Mouse (Mus musculus) cerebellum, postnatal 10 days (tissue): ENCODE measurements around the gene Zbtb12.
"Not testable (repeated sequence)": the region's sequence is repeated elsewhere in the genome, so short reads cannot be mapped to it uniquely, and the experiment has no call there.

ENCODE experiments used
- DNase-seq, 2 experiments: peaks; one replicate each; pipeline ENCODE4 v3.0.0; 2021; ENCODE audit warnings: mixed read lengths in 2 of 2

Zbtb12 gene

DNA sequence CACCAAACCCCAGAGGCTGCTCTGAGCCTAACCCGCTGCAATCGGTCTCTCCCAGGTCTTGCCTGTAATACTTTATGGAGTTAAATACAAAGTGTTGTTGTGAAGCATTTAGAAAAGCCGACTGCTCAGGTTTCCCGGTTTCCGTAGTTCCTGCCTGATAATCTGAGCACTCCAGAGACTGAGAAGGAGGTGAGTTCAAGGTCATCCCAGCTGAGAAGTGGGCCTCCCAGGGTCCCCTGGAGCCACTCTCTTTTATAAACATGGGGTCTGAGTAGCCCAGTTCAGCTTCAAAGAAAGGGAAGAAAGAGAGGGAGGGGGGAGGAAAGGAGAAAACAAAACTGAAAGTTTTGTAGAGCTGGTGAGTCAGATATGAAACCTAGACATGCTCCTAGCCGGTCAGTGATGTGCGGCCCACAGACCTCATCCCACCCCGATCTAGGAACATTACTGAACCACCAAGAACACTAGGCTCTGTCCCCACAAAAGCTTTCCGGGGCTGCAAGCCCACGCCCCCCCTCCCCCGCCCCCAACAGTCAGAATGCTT lies at the start of gene Zbtb12:
Zbtb12 (plus strand) TSS at position 148 of the 544 bp plus-strand sequence.
- no peak for DNase-seq

DNA sequence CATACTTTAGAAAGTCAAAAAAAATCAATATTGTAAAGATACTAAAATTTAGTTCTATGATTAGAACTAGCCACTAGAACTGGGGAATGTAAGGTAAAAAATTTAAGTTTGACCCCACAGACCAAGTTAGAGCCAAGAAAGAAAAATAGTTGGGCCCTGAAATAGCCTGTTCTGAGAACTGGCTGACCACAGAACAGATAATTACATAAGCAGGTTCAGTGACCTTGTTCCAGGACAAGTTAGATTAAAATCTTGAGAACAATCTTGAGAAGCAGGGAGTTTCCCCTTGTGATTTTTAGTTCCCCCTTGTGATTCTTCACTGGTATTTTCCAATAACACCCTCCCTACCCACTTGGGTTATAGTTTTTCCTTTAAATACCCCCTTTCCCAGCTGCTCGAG lies 48.5 kb upstream of the Zbtb12 start:
- not testable (repeated sequence) for DNase-seq

DNA sequence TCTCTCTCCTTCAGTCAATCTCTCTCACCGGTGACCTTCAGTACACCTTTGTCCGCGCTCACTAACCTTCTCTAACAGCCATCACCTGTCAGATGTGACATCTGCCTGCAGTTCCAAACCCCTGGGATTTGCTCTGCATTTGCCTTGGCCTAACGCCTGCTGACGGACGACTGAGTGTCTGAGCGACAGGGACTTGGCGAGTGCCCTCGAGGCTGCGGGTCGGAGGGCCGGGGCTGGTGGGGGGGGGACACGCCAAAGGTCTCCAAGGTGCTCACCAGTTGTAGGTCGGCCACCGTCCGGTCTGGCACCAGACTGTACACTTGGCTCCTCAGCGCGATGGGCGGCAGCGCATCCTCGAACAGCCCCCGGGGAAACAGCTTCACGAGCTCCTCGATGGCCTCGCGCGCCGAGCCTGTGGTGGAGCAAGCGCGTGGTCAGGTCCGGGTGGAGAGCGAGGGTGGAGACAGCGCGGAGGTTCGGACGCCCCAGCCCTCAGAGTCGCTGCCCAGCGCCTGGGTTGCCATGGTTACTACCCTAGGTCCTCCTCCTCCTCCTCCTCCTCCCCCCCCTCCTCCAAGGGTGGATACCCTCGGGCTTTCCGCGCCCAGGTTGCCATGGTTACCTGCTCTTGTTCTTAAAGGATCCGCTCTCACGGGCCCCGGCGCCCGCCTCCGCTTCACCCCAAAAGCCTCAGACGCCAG lies 43.0 kb upstream of the Zbtb12 start:
- no peak for DNase-seq

DNA sequence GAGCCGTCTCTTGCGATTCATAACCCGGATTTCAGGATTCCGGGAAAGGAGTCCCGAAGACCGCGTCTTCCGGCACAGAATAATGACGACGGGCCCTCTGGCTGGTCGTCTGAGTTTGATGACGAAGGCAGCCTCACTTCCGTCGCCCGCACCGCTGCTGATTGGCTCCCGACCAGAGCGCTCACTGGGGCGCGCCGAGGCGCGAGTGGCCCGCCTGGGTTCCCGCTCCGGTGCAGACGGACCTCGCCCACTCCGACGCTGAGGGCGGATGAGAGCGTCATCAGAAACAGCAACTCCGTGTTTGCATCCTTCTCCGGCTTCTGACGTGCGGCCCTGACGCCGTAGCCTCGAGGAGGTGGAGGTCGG lies 42.4 kb upstream of the Zbtb12 start, which contains the start of the genes Stk19 and Dxo:
Stk19 (minus strand) TSS at position 90 of the 366 bp plus-strand sequence.
Dxo (plus strand) TSS at position 164 of the 366 bp plus-strand sequence.
- DNase-seq = peak; percentile 98 to 99

DNA sequence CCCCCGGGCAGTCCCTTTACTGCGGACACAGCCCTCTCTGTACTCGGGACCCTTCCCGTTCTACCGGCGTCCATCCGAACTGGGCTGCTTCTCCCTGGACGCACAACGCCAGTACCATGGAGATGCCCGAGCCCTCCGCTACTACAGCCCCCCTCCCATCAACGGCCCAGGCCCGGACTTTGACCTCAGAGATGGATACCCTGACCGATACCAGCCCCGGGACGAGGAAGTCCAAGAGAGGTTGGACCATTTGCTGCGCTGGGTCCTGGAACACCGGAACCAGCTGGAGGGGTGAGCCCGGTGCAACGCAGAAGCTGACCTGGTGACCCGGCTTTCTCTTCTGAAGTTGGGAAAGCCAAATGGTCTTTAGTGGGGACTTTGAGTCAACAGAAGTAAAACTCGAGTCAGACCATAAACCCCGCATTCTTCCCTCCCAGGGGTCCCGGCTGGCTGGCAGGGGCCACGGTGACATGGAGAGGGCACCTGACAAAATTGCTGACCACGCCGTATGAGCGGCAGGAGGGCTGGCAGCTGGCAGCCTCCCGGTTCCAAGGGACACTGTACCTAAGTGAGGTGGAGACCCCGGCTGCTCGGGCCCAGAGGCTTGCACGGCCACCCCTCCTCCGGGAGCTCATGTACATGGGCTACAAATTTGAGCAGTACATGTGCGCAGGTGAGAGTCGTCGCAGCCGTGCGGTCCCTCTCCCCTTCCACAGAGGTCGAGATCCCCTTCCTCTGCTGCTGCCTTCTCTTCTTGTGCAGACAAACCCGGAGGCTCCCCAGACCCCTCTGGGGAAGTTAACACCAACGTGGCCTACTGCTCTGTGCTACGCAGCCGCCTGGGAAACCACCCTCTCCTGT lies 41.6 kb upstream of the Zbtb12 start:
- peak; percentile 44 to 50 for DNase-seq

DNA sequence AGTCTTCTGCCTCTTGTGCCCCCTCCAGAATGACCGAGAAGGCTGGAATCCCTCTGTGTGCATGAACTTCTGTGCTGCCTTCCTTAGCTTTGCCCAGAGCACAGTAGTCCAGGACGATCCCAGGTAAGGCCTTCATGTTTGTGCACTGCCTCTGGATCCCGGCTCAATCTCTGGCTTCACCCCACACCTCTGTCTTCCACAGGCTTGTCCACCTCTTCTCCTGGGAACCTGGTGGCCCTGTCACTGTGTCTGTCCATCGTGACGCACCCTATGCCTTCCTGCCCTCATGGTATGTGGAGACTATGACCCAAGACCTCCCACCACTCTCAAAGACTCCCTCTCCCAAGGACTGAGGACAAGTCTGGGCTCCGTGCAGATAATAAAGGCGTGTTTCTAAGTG lies 40.5 kb upstream of the Zbtb12 start:
- no peak for DNase-seq

DNA sequence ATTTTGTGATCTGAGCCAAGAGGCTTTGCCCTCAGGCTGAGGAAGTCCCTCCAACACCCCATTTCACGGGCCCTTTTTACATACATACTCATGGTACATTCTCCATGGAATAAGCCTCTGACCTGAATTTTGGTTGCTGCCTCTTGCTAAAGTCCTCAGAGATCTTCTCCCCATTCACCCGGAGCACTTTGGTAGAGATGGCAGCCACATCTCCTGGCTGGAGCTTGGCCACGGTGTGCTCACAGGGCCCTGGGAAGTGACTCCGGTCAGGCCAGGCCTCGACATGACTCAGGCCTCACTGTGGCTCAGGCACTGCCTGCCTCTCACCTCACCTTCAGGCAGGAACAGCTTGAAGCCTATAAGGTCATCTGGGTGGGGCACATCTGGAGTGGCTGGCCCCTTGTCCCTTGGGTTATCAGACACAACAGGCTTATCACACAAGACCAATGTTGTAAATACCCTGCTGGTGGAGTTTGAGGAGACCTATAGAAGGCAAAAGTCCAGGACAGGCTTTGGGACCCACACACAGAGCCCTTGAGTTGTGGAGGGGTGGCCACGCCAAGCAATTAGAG lies 38.5 kb upstream of the Zbtb12 start:
- DNase-seq = no peak

DNA sequence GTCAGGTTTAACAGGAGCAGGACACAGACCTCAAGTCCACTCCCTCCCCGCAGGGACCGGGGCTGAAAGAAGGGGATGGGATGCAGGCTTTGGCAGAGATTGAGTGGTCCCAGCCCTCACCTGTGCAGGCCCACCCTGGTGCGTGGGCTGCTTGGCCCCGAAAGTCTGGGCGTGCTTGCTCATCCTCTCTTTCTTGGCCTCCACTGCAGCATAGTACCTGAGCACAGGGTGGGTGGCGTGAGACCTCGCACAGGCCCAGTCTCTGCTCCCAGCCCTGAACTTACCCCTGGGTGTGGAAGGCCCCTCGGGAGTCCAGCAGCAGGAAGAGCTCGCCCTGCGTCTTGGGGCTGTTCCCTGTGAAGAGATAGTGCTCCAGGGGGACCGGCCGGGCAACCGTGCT lies 34.4 kb upstream of the Zbtb12 start:
- DNase-seq = no peak

DNA sequence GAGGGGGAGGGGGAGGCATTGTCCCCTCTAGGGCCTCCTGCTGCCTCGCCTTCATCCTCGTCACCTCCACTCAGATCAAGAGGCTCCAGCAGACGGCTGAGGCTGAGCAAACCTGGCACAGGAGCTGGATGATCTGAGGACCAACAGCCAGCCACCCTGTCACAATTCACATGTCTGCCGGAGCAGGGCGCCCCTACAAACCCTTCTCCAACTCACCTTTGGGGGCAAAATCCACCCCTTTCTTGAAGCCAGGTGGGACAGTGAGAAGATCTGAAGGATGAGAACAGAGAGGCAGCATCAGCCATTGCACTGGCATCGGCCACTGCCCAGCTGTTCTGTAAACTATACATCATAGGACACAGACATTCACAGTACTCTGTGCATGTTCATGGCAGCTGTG lies 32.1 kb upstream of the Zbtb12 start:
- no peak for DNase-seq

DNA sequence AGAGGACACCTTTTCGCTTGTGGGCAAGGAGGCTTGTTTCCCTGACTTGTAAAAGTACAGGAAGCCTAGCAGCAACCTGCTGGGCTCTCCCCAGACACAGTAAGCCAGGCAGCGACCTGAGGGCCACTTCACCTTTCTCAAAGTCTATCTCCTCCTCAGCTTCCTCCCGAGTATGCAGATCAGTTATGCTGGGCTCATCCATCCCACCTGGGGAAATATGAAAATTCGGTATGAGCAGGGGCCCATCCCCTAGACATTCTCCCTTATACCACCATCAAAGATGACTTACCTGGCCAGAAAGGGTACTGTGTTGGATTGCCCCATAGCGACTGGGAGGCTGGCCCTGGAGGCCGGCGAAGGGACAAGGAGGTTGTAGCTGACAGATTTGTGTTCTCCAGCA lies 31.7 kb upstream of the Zbtb12 start:
- DNase-seq = no peak

DNA sequence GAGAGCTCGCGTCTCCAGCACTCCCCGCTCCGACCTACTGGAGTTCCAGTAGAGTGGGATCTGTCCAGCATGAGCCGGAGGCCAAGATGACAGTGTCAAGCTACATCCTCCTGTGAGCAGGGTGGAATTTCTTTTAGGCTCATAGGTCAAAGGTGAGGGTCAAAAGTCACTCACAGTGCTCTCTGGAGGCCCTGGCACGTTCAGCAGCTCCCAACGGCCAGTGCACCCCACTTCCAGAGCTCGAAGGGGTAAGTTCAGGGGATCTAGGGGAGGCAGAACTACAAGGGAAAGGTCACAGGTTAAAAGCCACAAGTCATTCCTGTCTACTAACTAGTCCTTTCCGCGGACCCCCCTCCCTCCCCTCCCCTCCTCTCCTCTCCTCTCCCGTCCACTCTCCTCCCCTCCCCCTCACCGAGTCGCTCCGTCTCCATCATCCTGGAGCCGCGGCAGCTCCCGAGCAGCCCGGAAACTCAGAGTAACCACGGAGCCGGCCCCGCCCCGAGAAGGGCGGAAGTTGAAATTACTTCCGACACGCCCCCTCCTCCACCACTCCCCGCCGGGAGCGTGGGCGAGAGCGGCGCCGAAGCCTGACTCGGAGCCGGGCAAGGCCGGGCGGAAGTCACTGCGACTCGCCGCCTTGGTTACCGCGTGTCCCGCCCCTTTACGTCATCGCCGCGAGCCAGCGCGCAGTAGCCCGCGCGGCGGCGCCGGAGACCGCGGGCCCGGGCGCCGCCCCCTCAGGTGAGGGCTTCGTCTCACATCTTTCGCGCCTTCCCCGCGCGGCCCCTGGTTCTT lies 29.4 kb upstream of the Zbtb12 start, which contains the start of the genes Skiv2l and Nelfe:
Skiv2l (minus strand) TSS at position 489 of the 795 bp plus-strand sequence.
Nelfe (plus strand) TSS at position 670 of the 795 bp plus-strand sequence.
- DNase-seq = peak; percentile 100

DNA sequence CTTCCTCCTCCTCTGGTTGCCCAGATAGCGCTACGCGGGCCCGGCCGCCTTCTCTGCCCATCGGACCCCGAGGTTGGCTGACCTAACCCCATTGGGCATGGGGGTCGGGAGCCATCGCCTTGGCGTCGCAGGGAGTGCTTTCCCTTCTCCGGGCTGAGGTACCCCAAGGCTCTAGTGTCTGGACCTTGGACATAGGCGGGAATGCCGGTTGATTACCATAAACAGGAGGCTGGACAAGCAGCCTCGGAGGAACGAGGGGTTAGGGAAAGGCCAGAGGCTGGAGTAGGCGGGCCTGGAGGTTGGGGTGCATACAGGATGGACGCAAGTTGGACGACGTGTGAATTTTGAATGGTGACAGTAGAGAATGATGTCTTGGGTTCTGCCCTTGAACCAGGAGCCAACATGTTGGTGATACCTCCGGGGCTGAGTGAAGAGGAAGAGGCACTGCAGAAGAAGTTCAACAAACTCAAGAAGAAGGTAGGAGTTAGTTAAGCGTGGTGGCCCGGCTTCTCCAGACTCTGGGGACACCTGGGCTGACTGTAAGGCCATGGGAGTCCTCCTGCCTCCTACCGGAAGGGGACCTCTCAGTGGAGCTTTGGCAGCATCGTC lies 28.7 kb upstream of the Zbtb12 start:
- no peak for DNase-seq

DNA sequence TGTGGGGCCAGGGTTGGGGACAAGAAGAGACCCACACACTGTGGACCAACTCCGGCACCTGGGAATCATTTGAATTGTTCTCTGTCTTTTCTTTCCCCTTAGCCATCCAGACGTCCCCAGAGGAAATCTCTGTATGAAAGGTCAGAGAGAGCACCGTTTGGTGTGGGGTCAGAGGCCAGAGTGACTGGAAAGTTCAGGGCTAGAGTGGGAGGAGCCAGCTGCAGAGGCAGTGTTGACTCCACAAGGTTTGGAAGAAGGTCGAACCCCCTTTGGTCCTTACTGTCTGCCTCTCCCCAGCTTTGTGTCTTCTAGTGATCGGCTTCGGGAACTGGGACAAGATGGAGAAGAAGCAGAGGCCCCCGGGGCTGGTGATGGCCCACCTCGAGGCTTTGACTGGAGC lies 25.8 kb upstream of the Zbtb12 start:
- no peak for DNase-seq

DNA sequence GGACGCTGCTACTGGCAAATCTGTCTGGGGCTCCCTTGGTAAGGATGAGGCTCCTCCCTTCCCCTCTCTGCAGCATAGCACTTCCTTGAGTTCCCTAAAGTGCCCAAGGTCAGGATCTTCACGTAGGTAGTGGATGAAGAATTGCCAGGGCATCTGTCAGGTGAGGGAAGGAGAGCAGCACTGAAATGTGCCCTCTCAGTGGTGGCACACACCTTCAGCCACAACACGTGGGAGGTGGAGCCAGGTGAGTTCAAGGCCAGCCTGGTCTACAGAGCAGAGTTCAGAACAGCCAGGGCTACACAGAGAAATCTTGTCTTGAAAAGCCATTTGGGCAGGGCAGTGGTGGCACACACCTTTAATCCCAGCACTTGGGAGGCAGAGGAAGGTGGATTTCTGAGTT lies 24.5 kb upstream of the Zbtb12 start:
- DNase-seq = no peak

DNA sequence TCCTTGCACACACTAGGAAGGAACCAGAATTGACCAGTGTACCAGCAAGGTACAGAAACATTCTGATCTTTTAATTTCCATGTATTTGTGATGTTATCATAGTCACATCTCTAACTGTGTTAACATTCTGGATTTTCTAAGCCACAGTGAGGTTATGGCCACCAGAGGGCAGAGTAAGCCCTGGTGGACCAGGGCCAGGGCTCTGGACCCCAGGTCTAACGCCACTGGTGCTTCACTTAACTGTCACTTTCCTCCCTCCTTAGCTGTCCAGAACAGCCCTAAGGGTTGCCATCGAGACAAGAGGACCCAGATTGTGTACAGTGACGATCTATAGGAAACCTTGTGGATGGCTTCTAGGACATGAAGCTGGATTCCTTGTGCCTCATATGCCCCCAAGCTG lies 23.5 kb upstream of the Zbtb12 start:
- peak; percentile 75 to 81 for DNase-seq

DNA sequence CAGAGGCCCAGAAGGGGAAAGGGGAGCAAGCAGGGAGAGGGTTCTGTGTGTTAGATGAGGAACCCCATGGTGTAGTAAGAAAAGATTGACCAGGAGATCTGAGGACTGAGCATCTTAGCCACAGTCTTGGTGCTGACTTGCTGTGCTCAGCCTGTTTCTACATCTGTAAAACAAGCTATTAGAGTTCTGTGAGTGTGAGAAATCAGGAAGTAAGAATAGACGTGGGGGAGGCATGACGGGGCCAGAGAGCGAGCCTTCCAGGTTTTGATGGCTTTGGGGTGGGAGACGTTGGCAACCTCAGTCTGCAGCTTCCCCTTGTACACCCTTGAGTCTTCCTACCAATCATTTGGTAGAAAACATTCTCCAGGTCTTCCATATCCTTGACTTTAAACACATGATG lies 20.6 kb upstream of the Zbtb12 start:
- DNase-seq = no peak

DNA sequence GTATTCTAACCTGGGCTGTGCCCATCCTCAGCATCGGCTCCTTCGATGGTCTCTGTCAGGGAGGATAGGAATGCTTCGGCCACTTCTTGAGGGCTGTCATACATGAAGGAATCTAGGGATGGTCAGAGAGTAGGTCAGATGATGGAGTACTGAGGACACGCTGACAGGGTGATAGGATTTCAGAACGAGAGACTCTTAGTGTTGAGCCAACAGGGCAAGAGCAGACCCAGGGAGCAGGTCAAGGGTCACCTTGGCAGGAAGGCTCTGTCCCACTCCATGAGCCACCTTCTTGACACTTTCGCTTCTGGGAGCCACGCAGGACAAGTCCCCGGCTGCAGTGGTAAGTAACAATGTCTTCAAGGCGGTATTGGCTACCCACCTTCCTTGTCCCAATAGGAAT lies 18.8 kb upstream of the Zbtb12 start:
- DNase-seq = no peak

DNA sequence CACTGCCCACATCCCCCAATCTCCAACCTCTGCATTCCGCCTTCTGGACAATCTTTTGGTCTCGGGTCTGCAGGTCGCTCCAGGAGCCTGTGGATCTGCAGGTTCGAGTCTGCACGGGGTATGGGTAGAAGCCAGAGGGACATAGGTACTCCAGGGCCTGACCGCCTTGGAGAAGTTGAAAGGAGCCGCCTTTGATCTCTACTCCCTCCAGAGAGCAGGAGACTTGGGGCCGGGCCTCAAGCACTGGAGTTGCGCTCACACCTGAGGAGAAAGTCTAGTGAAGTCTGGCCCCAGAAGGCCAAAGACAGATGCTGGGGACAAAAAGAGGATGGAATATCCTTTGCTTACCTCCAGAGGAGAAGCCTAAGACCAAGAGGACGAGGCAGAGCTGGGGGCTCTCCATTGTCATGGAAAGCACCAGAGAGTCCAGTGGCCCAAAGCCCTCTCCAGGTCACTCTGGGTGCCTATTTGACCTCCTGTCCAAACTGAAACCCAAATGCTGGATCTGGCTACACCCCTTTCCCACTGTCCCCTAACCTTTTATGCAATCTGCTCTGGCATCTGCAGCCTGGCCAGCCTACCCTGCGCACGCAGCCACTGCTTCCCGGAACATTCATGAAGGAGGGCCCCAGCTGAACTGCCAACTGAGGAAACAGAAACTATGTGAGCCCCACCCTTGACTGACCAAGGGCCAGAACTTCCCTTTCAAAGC lies 17.4 kb upstream of the Zbtb12 start:
- DNase-seq = no peak

DNA sequence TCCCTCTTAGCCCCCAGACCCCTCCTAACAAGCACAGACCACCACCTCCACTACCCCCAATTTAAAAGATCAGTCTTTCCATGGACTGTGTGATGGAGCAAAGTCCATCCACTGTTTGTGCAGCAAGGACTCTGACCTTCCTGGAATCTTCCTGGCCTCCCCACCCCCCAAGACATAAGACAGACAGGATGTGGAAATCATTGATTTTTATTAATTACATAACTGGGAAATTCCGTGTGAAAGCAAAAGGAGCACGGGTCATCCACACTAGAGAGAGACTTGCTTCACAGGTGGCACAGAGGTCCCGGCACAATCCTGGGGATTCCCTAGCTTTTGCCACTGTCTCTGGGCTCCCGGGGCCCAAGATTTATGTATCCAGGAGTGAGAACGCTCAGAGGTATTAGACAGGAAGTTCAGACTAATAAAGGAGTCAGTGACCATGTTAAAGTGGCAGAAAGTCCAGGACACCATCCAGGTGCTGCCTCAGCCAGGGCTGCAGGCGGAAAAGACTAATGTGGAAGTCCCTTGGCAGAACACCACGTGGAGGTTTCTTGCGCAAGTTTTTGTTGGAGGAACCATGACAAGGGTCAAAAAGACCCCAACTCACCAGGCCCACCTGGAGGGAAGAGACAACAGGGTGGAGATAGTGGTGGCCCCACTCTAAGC lies 16.7 kb upstream of the Zbtb12 start, which contains the start of gene Cfb:
Cfb (minus strand) TSS at position 103 of the 666 bp plus-strand sequence.
- DNase-seq = no peak

DNA sequence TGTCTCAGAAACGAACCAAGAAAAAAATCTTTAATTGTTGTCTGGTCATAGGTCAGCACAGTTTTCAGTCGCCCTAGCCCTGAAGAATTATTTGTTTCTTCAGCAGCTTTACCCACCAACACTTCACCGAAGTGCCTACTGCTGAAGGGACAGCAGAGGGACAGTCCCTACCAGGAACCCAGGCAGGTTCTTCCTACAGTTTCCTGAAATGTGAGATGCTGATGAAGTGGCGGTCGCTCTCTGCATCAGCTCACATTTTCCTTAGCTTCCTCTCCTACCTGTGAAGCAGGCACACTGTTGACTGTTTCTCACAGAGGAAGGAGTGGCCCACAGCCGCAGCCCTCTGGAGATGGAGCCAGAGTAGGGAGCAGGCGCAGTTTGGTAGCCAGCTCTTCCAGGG lies 13.3 kb upstream of the Zbtb12 start:
- DNase-seq = no peak

DNA sequence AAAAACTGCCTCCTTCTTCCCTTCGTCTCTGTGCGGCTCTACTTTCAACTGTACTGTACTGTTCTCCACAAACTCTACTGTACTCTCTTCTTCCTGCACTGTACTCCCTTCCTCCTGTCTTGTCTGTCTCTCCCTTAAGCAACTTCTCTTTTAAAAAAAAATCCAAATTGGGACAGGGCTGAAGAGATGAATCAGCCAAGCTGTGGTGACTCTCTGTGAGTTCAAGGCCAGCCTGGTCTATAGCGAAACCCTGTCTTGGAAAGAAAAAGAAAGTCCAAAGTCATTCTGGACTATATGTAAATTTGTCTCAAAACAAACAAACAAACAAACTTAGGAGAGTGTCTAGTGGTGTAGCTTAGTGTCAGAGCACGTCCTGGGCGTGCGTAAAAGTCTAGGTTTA lies 5.0 kb upstream of the Zbtb12 start:
- DNase-seq = no peak
